Mouse (Mus musculus): ENCODE measurements around the gene Plekho2. TPM values are rescaled to one million over a fixed set of nuclear protein-coding genes. Genes with fewer than 3 reads are reported as not detected.

Plekho2 gene
- polyA plus RNA-seq, 1 experiment, result 14.6 TPM

- Histone ChIP-seq H3K4me2 (ENCODE audit: low read depth) (peak overlapping the region; percentile 84), H3K79me2 (ENCODE audit: control insufficient read depth, insufficient read depth) (peaks cover 9% of the 10 kb centered on the region), H3K4me3 (peak overlapping the region; percentile 65), H3ac (ENCODE audit: control insufficient read depth, insufficient read length) (peak overlapping the region; percentile 46), H3K27me3 (ENCODE audit: control insufficient read depth, insufficient read depth, insufficient read length) (no peaks in the 10 kb centered on the region), H3K36me3 (ENCODE audit: control insufficient read depth, insufficient read depth) (peaks cover 10% of the 10 kb centered on the region)
- TF ChIP-seq POLR2AphosphoS2 (IDR thresholded peaks at IDR 0.05; ENCODE audit: insufficient read length, low read depth), result no peak
- TF ChIP-seq POLR2A (IDR thresholded peaks at IDR 0.05; ENCODE audit: insufficient read length, low read depth), result peak; percentile 40
These were observed 7.9 kb upstream of the Plekho2 start for GRCm38 (mm10) chr9:65587573-65588358.

- Histone ChIP-seq H3K36me3 (ENCODE audit: control insufficient read depth, insufficient read depth) (peaks cover 10% of the 10 kb centered on the region), H3K79me2 (ENCODE audit: control insufficient read depth, insufficient read depth) (peaks cover 9% of the 10 kb centered on the region), H3ac (ENCODE audit: control insufficient read depth, insufficient read length) (peak overlapping the region; percentile 46), H3K4me3 (peak overlapping the region; percentile 65), H3K4me2 (ENCODE audit: low read depth) (peak overlapping the region; percentile 84), H3K27me3 (ENCODE audit: control insufficient read depth, insufficient read depth, insufficient read length) (no peaks in the 10 kb centered on the region)
- TF ChIP-seq MYOG (IDR thresholded peaks at IDR 0.05; ENCODE audit: control insufficient read depth in 1 of 3, insufficient read depth in 1 of 3, insufficient read length in 2 of 3, low read depth in 2 of 3), result no peak
- TF ChIP-seq MYOD1 (IDR thresholded peaks at IDR 0.05; ENCODE audit: control insufficient read depth in 1 of 3, insufficient read length in 2 of 3, low read depth in 2 of 3), result no peak
These were observed 7.4 kb upstream of the Plekho2 start for GRCm38 (mm10) chr9:65587270-65587572.

- Histone ChIP-seq H3K4me3 (peak within 1 kb of the TSS; percentile 65), H3ac (ENCODE audit: control insufficient read depth, insufficient read length) (peak within 1 kb of the TSS; percentile 46), H3K79me2 (ENCODE audit: control insufficient read depth, insufficient read depth) (peaks cover 9% of the 10 kb centered on the region), H3K36me3 (ENCODE audit: control insufficient read depth, insufficient read depth) (peaks cover 10% of the 10 kb centered on the region), H3K4me2 (ENCODE audit: low read depth) (peak within 1 kb of the TSS; percentile 84), H3K27me3 (ENCODE audit: control insufficient read depth, insufficient read depth, insufficient read length) (no peaks in the 10 kb centered on the region)
- TF ChIP-seq E2F4 (IDR thresholded peaks at IDR 0.05; ENCODE audit: insufficient read depth) (peak; percentile 66), MYOD1 (IDR thresholded peaks at IDR 0.05; ENCODE audit: control insufficient read depth in 1 of 3, insufficient read length in 2 of 3, low read depth in 2 of 3) (no peak), POLR2A (IDR thresholded peaks at IDR 0.05; ENCODE audit: insufficient read length, low read depth) (peak; percentile 40)
These were observed 6.8 kb upstream of the Plekho2 start, which contains the start of gene Pif1 for GRCm38 (mm10) chr9:65586406-65587269. Gene Pif1, plus strand, starts transcription at chr9:65587160.

DNA sequence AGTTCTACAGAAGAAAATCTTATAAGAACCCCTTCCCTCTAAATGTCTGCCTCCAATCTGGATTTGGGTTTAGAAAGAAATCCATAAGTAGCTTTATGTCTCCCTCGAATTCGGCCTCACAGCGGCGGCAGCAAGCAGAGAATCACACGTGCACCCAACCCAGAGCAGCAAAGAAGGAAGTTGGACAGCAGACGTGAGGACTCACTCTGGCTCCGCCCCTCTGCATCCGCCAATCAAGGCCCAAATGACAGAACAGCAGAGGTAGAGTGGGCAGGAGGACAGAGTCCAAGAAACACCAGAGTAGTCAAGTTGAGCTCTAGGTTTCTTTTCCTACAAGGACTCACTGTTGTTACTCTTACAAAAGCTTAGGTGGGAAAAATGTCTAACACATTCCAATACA is 3.2 kb upstream of the Plekho2 start:
- no peaks in the 10 kb centered on the region for H3K27me3 ChIP-seq (ENCODE audit: control insufficient read depth, insufficient read depth, insufficient read length)
- no peaks in the 10 kb centered on the region for H3K36me3 ChIP-seq (ENCODE audit: control insufficient read depth, insufficient read depth)
- H3K79me2 ChIP-seq (ENCODE audit: control insufficient read depth, insufficient read depth), result peaks cover 16% of the 10 kb centered on the region
- H3K4me3 ChIP-seq, result no peak overlapping the region
- H3ac ChIP-seq (ENCODE audit: control insufficient read depth, insufficient read length), result no peak overlapping the region
- TF ChIP-seq CEBPB (IDR thresholded peaks at IDR 0.05; ENCODE audit: insufficient read depth, poor library complexity, severe bottlenecking) (no peak), REST (IDR thresholded peaks at IDR 0.05; ENCODE audit: insufficient read depth, insufficient read length) (no peak), TCF12 (IDR thresholded peaks at IDR 0.05; ENCODE audit: insufficient read depth, poor library complexity, severe bottlenecking) (no peak), TCF3 (IDR thresholded peaks at IDR 0.05; ENCODE audit: insufficient read length, low read depth) (no peak), MYOD1 (IDR thresholded peaks at IDR 0.05; ENCODE audit: control insufficient read depth in 1 of 3, insufficient read length in 2 of 3, low read depth in 2 of 3) (no peak), E2F4 (IDR thresholded peaks at IDR 0.05; ENCODE audit: insufficient read depth) (no peak), MYOG (IDR thresholded peaks at IDR 0.05; ENCODE audit: control insufficient read depth in 1 of 3, insufficient read depth in 1 of 3, insufficient read length in 2 of 3, low read depth in 2 of 3) (no peak)
- H3K4me2 ChIP-seq (ENCODE audit: low read depth), result no peak overlapping the region

DNA sequence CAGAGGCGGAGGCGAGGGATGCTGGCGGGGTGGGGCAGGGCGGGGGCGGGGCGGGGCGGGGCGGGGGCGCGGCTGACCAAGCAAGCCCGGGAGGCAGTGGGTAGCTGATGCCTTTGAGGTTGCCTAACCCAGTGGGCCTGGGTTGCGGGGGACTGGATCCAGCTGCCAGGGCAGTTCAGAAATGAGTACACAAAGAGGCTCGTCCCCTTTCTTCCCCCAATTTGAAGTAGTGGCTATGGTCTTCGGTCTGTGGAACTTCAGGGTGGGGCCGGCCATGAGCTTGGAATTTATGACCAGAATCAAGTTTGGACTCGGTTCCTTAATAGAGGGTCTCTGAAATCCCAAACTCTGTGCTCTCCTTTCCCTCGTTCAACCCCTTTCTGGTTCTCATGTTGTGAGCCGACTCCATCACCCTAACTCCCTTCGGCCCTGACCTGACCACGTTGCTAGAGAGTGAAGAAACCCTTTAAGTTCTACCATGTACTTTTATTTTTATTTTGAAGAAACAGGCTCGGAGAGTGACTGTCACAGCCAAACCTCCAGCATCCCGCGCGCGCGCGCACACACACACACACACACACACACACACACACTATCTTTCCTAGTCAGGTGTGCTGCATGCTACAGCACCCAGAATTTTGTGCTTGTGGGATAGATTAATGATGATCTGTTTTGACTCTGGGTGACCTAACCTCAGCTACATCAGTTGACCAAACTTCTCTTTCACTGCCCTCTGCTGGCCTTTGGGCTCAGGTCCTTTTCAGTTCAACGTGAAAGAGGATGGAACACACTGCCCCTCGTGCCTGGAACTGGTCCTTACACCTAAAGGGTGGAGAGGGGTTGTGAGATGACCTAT is 789 bp upstream of the Plekho2 start:
- TF ChIP-seq POLR2AphosphoS2 (IDR thresholded peaks at IDR 0.05; ENCODE audit: insufficient read length, low read depth) (peak; percentile 73), CEBPB (IDR thresholded peaks at IDR 0.05; ENCODE audit: insufficient read depth, poor library complexity, severe bottlenecking) (no peak), POLR2A (IDR thresholded peaks at IDR 0.05; ENCODE audit: insufficient read length, low read depth) (peak; percentile 72), MYOD1 (IDR thresholded peaks at IDR 0.05; ENCODE audit: control insufficient read depth in 1 of 3, insufficient read length in 2 of 3, low read depth in 2 of 3) (peak in 1 of 3 experiments; percentile 2)
- H3ac ChIP-seq (ENCODE audit: control insufficient read depth, insufficient read length), result peak overlapping the region; percentile 67

More for the DNA sequence above, 789 bp upstream of the Plekho2 start:
- H3K36me3 ChIP-seq (ENCODE audit: control insufficient read depth, insufficient read depth), result no peaks in the 10 kb centered on the region
- H3K79me2 ChIP-seq (ENCODE audit: control insufficient read depth, insufficient read depth), result peaks cover 40% of the 10 kb centered on the region
- H3K4me2 ChIP-seq (ENCODE audit: low read depth), result peak overlapping the region; percentile 99
- H3K27me3 ChIP-seq (ENCODE audit: control insufficient read depth, insufficient read depth, insufficient read length), result no peaks in the 10 kb centered on the region
- H3K4me3 ChIP-seq, result peak overlapping the region; percentile 70
